Mouse (Mus musculus): Measurements from ENCODE around the gene Zkscan6.

DNA sequence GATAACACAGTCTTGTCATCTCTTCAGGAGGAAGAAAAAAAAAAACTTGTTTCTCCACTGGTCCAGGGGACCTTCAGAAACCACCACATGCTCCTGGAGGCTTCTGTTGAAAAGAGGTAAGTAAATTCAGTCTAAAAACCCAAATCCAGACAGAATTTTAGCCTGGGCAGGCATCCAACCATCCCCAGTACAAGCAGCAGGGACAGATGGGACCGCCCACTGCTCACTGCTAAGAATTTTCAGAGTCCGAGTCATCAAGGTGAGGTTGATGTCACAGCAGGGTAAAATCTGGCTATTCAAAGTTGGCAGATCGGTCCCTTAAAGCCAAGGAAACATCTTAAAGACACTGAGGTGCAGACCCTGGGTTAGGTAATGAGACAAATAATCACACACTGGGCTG, 5.1 kb upstream of the Zkscan6 start:
- no peak for TF ChIP-seq POLR2A (IDR thresholded peaks at IDR 0.05; ENCODE audit: low read depth, low read length)
- no peak for TF ChIP-seq CTCF (conservative IDR thresholded peaks at IDR 0.05; ENCODE audit: insufficient read depth, insufficient read length, low read depth, low read length)

Data from kidney, adult 2 months (tissue).